9 mouse cellular contexts compared by ENCODE assay signal in genomic region chr8:91747174-91747859, GRCm38 (mm10). TPM values are rescaled to one million over a fixed set of nuclear protein-coding genes. Genes with fewer than 3 reads are reported as not detected.
DNase-seq lines count a peak whose midpoint lies in the region; ATAC-seq lines count a peak whose summit lies in the region.
"Had no signal": no experiment of that assay in that cellular context is flagged by ENCODE, and none has a peak within 500 bp of the region (broad histone marks: within the 10 kb centered on the region; RNA-seq: fewer than 3 reads in every experiment).

No protein-coding gene starts in this region.

- peaks cover 3% of the 10 kb centered on the region; the same call in 1 of the 2 replicates for H3K27me3 ChIP-seq in lung, embryonic 16.5 days (ENCODE audit: control insufficient read depth, insufficient read depth, low read depth, low read length)
- H3K27me3 ChIP-seq in heart, embryonic 14.5 days (ENCODE audit: control insufficient read depth, insufficient read depth, low read length) = no peaks in the 10 kb centered on the region
- H3K27me3 ChIP-seq in limb, embryonic 15.5 days = peaks cover 15% of the 10 kb centered on the region

- H3K4me3 ChIP-seq in lung, embryonic 16.5 days (ENCODE audit: low read length) = peak overlapping the region; percentile 22; the same call in 1 of the 2 replicates
- H3K4me3 ChIP-seq in heart, embryonic 14.5 days (ENCODE audit: control insufficient read depth in 1 of 2, insufficient read depth in 1 of 2, low read depth in 1 of 2, low read length in 2 of 2) = peak overlapping the region in 1 of 2 experiments; percentile 20; a peak in 2 of 4 replicates
- peak overlapping the region; percentile 2; the same call in 1 of the 2 replicates for H3K4me3 ChIP-seq in limb, embryonic 15.5 days
- H3K4me3 ChIP-seq: left cerebral cortex, adult 2 months had no signal

- no peaks in the 10 kb centered on the region for H3K36me3 ChIP-seq in lung, embryonic 16.5 days (ENCODE audit: control insufficient read depth, insufficient read depth, low read length)
- H3K36me3 ChIP-seq in heart, embryonic 14.5 days (ENCODE audit: control insufficient read depth, insufficient read depth, low read length) = no peaks in the 10 kb centered on the region
- no peaks in the 10 kb centered on the region for H3K36me3 ChIP-seq in limb, embryonic 15.5 days

- H3K9me3 ChIP-seq in lung, embryonic 16.5 days (ENCODE audit: control insufficient read depth, low read length) = no peaks in the 10 kb centered on the region
- no peaks in the 10 kb centered on the region for H3K9me3 ChIP-seq in heart, embryonic 14.5 days (ENCODE audit: control insufficient read depth, low read length)
- no peaks in the 10 kb centered on the region for H3K9me3 ChIP-seq in limb, embryonic 15.5 days

- 0 out of 2 replicates have a peak overlapping the region, but pooled peaks have one; percentile 22 for H3K9ac ChIP-seq in lung, embryonic 16.5 days (ENCODE audit: low read length)
- peak overlapping the region; percentile 41; the same call in 1 of the 2 replicates for H3K9ac ChIP-seq in heart, embryonic 14.5 days (ENCODE audit: low read length)
- H3K9ac ChIP-seq in limb, embryonic 15.5 days = no peak overlapping the region

- no peak overlapping the region for H3K27ac ChIP-seq in lung, embryonic 16.5 days (ENCODE audit: low read length)
- H3K27ac ChIP-seq in heart, embryonic 14.5 days (replicated peaks in 1 of 2; ENCODE audit: control insufficient read depth in 1 of 2, insufficient read depth in 1 of 2, low read depth in 2 of 2, low read length in 2 of 2) = peak overlapping the region; percentile 2 to 61; a peak in 1 of 4 replicates
- no peak overlapping the region for H3K27ac ChIP-seq in limb, embryonic 15.5 days
- H3K27ac ChIP-seq: left cerebral cortex, adult 2 months had no signal

- DNase-seq in cerebellum, postnatal 10 days = peak; percentile 13 to 31
- DNase-seq in cerebellum, adult 9-10 months = no peak
- no peak for DNase-seq in lung, postnatal 36 days

- peak; percentile 68 for ATAC-seq in lung, embryonic 16.5 days (ENCODE audit: low read depth)
- ATAC-seq in heart, embryonic 14.5 days (ENCODE audit: insufficient number of reproducible peaks, insufficient read depth, low FRiP score, low read depth) = no peak
- no peak for ATAC-seq in limb, embryonic 15.5 days (ENCODE audit: insufficient number of reproducible peaks, low FRiP score, low TSS enrichment, low read depth)
- no peak for ATAC-seq in megakaryocyte progenitor cell, adult 5-6 weeks (replicated peaks; ENCODE audit: poor library complexity)
- no peak for ATAC-seq in inflammation-experienced regulatory T-cells, adult 6 months

- 20% methylated on average over 24 of the region's 24 CpGs for WGBS in lung, embryonic 16.5 days
- 31% methylated on average over 24 of the region's 24 CpGs for whole genome bisulfite sequencing in heart, embryonic 14.5 days
- WGBS in limb, embryonic 15.5 days = 33% methylated on average over 24 of the region's 24 CpGs

- peak overlapping the region; percentile 50 for H3K4me2 ChIP-seq in lung, embryonic 16.5 days (ENCODE audit: low read depth, low read length)
- peak overlapping the region; percentile 39 for H3K4me2 ChIP-seq in heart, embryonic 14.5 days (ENCODE audit: low read length)
- peak overlapping the region; percentile 30 for H3K4me2 ChIP-seq in limb, embryonic 15.5 days

- peaks cover 16% of the 10 kb centered on the region for H3K4me1 ChIP-seq in lung, embryonic 16.5 days (replicated peaks; ENCODE audit: control insufficient read depth, insufficient read depth, low read length)
- H3K4me1 ChIP-seq in heart, embryonic 14.5 days (ENCODE audit: control insufficient read depth in 2 of 2, insufficient read depth in 2 of 2, low read length in 2 of 2) = peaks cover 14 to 22% of the 10 kb centered on the region in 2 experiments
- H3K4me1 ChIP-seq in limb, embryonic 15.5 days = peaks cover 22% of the 10 kb centered on the region

RNA-seq across cellular contexts. Expression of gene Irx3, which starts 54.5 kb away (rescaled TPM):
- polyA plus RNA-seq in lung, embryonic 16.5 days (2015; fragmentation: Nextera tagmentation; extraction: Ambion mirVana) = 20.7 and 24.8 TPM in 2 replicates
- polyA plus RNA-seq in heart, embryonic 14.5 days (2014; fragmentation: Nextera tagmentation; extraction: Ambion mirVana) = 9.8 and 13.1 TPM in 2 replicates
- polyA plus RNA-seq in limb, embryonic 15.5 days (2015; fragmentation: Nextera tagmentation; extraction: Ambion mirVana) = 18.6 and 22.9 TPM in 2 replicates
- total RNA-seq in megakaryocyte progenitor cell, adult 5-6 weeks (2015) = not detected in 2 replicates
- not detected in 2 replicates for total RNA-seq in megakaryocyte progenitor cell, adult 5-6 weeks (2017)
- polyA plus RNA-seq in inflammation-experienced regulatory T-cells, adult 6 months (2017; shearing (Covaris generic)) = not detected

Comparison
In these comparisons a context has a peak if more than half of its experiments do, and no peak if none do; other contexts are left out.
1. DNase-seq: peak in cerebellum, postnatal 10 days (2 of 2); none in cerebellum, adult 9-10 months (single experiment) and lung, postnatal 36 days (single experiment).
2. H3K27ac ChIP-seq: peak in heart, embryonic 14.5 days (2 of 2); none in lung, embryonic 16.5 days (single experiment) and limb, embryonic 15.5 days (single experiment).
3. RNA of gene Irx3, which starts 54.5 kb away (polyA plus RNA-seq): 20.7 to 24.8 TPM in lung, embryonic 16.5 days, 18.6 to 22.9 TPM in limb, embryonic 15.5 days and 9.8 to 13.1 TPM in heart, embryonic 14.5 days; not detected in inflammation-experienced regulatory T-cells, adult 6 months; every median in the first group is over 10 times any median in the second.
4. Peak in every context shown above with its lines, with median percentiles within 50 percentile points of each other: H3K4me2 ChIP-seq.